Mouse (Mus musculus) liver, embryonic 13.5 days (tissue): ENCODE results near the gene Rplp2. TPM values are rescaled to one million over a fixed set of nuclear protein-coding genes. Genes with fewer than 3 reads are reported as not detected.
"Not testable (repeated sequence)": the region's sequence is repeated elsewhere in the genome, so short reads cannot be mapped to it uniquely, and the experiment has no call there.

Experiments
- ATAC-seq: fragments of 200-750 bp; cut with Nextera tagmentation; 2 replicates; pipeline ENCODE4 v1.8.0; 2017; ENCODE audit warnings: low read depth, mild to moderate bottlenecking, moderate number of reproducible peaks, moderate library complexity
- DNase-seq: peaks from one replicate; pipeline ENCODE4 v3.0.0; 2022
- H3K27ac ChIP-seq: fragments of 300-500 bp; sonication (generic); 2 replicates; pipeline ENCODE4 v1.5.1; 2015; ENCODE audit warnings: moderate library complexity, mild to moderate bottlenecking, inconsistent platforms
- H3K27me3 ChIP-seq: fragments of 300-500 bp; sonication (generic); 2 replicates; pipeline ENCODE4 v1.6.1; 2015; ENCODE audit warnings: mild to moderate bottlenecking, inconsistent platforms
- H3K36me3 ChIP-seq: fragments of 300-500 bp; sonication (generic); 2 replicates; pipeline ENCODE4 v1.6.1; 2015; ENCODE audit warnings: mild to moderate bottlenecking, inconsistent platforms
- H3K4me1 ChIP-seq: fragments of 300-500 bp; sonication (generic); replicated peaks from 2 replicates; pipeline ENCODE4 v1.6.1; 2015; ENCODE audit warnings: inconsistent platforms
- H3K4me2 ChIP-seq: fragments of 300-500 bp; sonication (generic); 2 replicates; pipeline ENCODE4 v1.6.1; 2015; ENCODE audit warnings: inconsistent platforms, mild to moderate bottlenecking, moderate library complexity
- H3K4me3 ChIP-seq: fragments of 300-500 bp; sonication (generic); replicated peaks from 2 replicates; pipeline ENCODE4 v1.5.1; 2015; ENCODE audit warnings: mild to moderate bottlenecking, inconsistent platforms
- H3K9ac ChIP-seq: fragments of 300-500 bp; sonication (generic); 2 replicates; pipeline ENCODE4 v1.6.1; 2015; ENCODE audit warnings: mild to moderate bottlenecking, inconsistent platforms
- H3K9me3 ChIP-seq: fragments of 300-500 bp; sonication (generic); replicated peaks from 2 replicates; pipeline ENCODE4 v1.6.1; 2016; ENCODE audit warnings: inconsistent platforms
- WGBS: fragments of 180-500 bp; shearing (Covaris S2); methylation state at CpG from one replicate; pipeline ENCODE4 v1.1.7; 2015; ENCODE audit not compliant: insufficient replicate concordance; 5-methylcytosine and 5-hydroxymethylcytosine counted together
- polyA plus RNA-seq: library from polyadenylated mRNA; unstranded; fragments of >200 nt; fragmentation: Nextera tagmentation; extraction: Ambion mirVana; gene quantifications from 2 replicates; pipeline ENCODE4 v1.2.1, GENCODE M21; 2015

Gene Rplp2
- polyA plus RNA-seq, 1 experiment from 2014 or later = 1,240 TPM

GRCm38 (mm10) chr7:141438201-141438968 lies 8.8 kb upstream of the Rplp2 start:
- WGBS = 86% methylated on average over 12 of the region's 12 CpGs
- H3K4me3 ChIP-seq = no peak overlapping the region
- DNase-seq (no peak), ATAC-seq (no peak)
- H3K9ac ChIP-seq = peak overlapping the region; percentile 83; the same call in 1 of the 2 replicates
- peaks cover 86% of the 10 kb centered on the region for H3K4me1 ChIP-seq
- no peaks in the 10 kb centered on the region for H3K27me3 ChIP-seq
- H3K9me3 ChIP-seq = no peaks in the 10 kb centered on the region
- peaks cover 61% of the 10 kb centered on the region for H3K36me3 ChIP-seq
- H3K4me2 ChIP-seq = no peak overlapping the region
- H3K27ac ChIP-seq = peak overlapping the region; percentile 36

- DNase-seq (no peak), ATAC-seq (no peak)
- Histone ChIP-seq H3K4me3 (no peak overlapping the region), H3K4me1 (peaks cover 84% of the 10 kb centered on the region), H3K4me2 (no peak overlapping the region), H3K9ac (no peak overlapping the region), H3K36me3 (peaks cover 54% of the 10 kb centered on the region), H3K27me3 (no peaks in the 10 kb centered on the region), H3K9me3 (no peaks in the 10 kb centered on the region), H3K27ac (no peak overlapping the region; the same call in 1 of the 2 replicates)
- 91% methylated on average over 10 of the region's 10 CpGs for WGBS
Observed at GRCm38 (mm10) chr7:141439140-141439679, 8.0 kb upstream of the Rplp2 start.

GRCm38 (mm10) chr7:141439811-141440210 lies 7.4 kb upstream of the Rplp2 start:
- H3K4me2 ChIP-seq = no peak overlapping the region
- H3K36me3 ChIP-seq = peaks cover 54% of the 10 kb centered on the region
- H3K4me1 ChIP-seq = peaks cover 84% of the 10 kb centered on the region
- no peaks in the 10 kb centered on the region for H3K9me3 ChIP-seq
- DNase-seq = no peak
- ATAC-seq = no peak
- 90% methylated on average over 11 of the region's 11 CpGs for WGBS
- no peak overlapping the region for H3K9ac ChIP-seq
- no peak overlapping the region for H3K27ac ChIP-seq
- no peak overlapping the region for H3K4me3 ChIP-seq
- H3K27me3 ChIP-seq = no peaks in the 10 kb centered on the region

GRCm38 (mm10) chr7:141440613-141441012 lies 6.6 kb upstream of the Rplp2 start:
- H3K4me3 ChIP-seq = no peak overlapping the region
- H3K9me3 ChIP-seq = no peaks in the 10 kb centered on the region
- no peak for DNase-seq
- H3K4me2 ChIP-seq = no peak overlapping the region
- no peaks in the 10 kb centered on the region for H3K27me3 ChIP-seq
- H3K9ac ChIP-seq = no peak overlapping the region
- H3K27ac ChIP-seq = no peak overlapping the region
- peaks cover 54% of the 10 kb centered on the region for H3K36me3 ChIP-seq
- peaks cover 78% of the 10 kb centered on the region for H3K4me1 ChIP-seq
- ATAC-seq = no peak
- 42% methylated on average over 6 of the region's 6 CpGs for WGBS

- DNase-seq (no peak), ATAC-seq (no peak)
- no peaks in the 10 kb centered on the region for H3K9me3 ChIP-seq
- peak overlapping the region; percentile 97 for H3K4me2 ChIP-seq
- peak overlapping the region; percentile 83 for H3K9ac ChIP-seq
- no peaks in the 10 kb centered on the region for H3K27me3 ChIP-seq
- no peak overlapping the region; the same call in 1 of the 2 replicates for H3K4me3 ChIP-seq
- peaks cover 54% of the 10 kb centered on the region for H3K36me3 ChIP-seq
- WGBS = 92% methylated on average over 9 of the region's 9 CpGs
- peak overlapping the region; percentile 18; the same call in 1 of the 2 replicates for H3K27ac ChIP-seq
- peaks cover 71% of the 10 kb centered on the region for H3K4me1 ChIP-seq
Observed at GRCm38 (mm10) chr7:141441460-141441859, 5.7 kb upstream of the Rplp2 start.

GRCm38 (mm10) chr7:141442199-141442598 lies 5.0 kb upstream of the Rplp2 start:
- Histone ChIP-seq H3K4me1 (peaks cover 69% of the 10 kb centered on the region), H3K36me3 (peaks cover 54% of the 10 kb centered on the region), H3K27ac (peak overlapping the region; percentile 79; the same call in 1 of the 2 replicates), H3K9me3 (no peaks in the 10 kb centered on the region), H3K4me2 (peak overlapping the region; percentile 97), H3K9ac (peak overlapping the region; percentile 83), H3K27me3 (no peaks in the 10 kb centered on the region), H3K4me3 (peak overlapping the region; percentile 72)
- WGBS = 86% methylated on average over 13 of the region's 13 CpGs
- ATAC-seq (no peak), DNase-seq (no peak)

- Histone ChIP-seq H3K27ac (peak overlapping the region; percentile 79), H3K36me3 (peaks cover 49% of the 10 kb centered on the region), H3K4me3 (peak overlapping the region; percentile 72), H3K4me2 (peak overlapping the region; percentile 97), H3K9ac (peak overlapping the region; percentile 83), H3K27me3 (no peaks in the 10 kb centered on the region), H3K4me1 (peaks cover 63% of the 10 kb centered on the region), H3K9me3 (no peaks in the 10 kb centered on the region)
- 19% methylated on average over 12 of the region's 12 CpGs for whole genome bisulfite sequencing
- DNase-seq (peak; percentile 42), ATAC-seq (peak; percentile 15)
Observed at GRCm38 (mm10) chr7:141443081-141443821, 3.9 kb upstream of the Rplp2 start.

GRCm38 (mm10) chr7:141443828-141444237 lies 3.3 kb upstream of the Rplp2 start, which contains the start of gene Pidd1:
Gene Pidd1 (minus strand): TSS chr7:141444025.
- Histone ChIP-seq H3K36me3 (peaks cover 49% of the 10 kb centered on the region), H3K4me3 (peak within 1 kb of the TSS; percentile 72), H3K27me3 (no peaks in the 10 kb centered on the region), H3K9ac (peak within 1 kb of the TSS; percentile 83), H3K4me1 (peaks cover 65% of the 10 kb centered on the region), H3K27ac (peak within 1 kb of the TSS; percentile 79), H3K4me2 (peak within 1 kb of the TSS; percentile 97), H3K9me3 (no peaks in the 10 kb centered on the region)
- ATAC-seq (peak; percentile 68), DNase-seq (peak; percentile 78)
- WGBS = under 1% methylated on average over 25 of the region's 25 CpGs

GRCm38 (mm10) chr7:141446374-141446773 lies 796 bp upstream of the Rplp2 start:
- Histone ChIP-seq H3K27ac (peak overlapping the region; percentile 90; the same call in 1 of the 2 replicates), H3K9ac (peak overlapping the region; percentile 96), H3K4me3 (peak overlapping the region; percentile 92), H3K4me2 (peak overlapping the region; percentile 76), H3K36me3 (peaks cover 49% of the 10 kb centered on the region), H3K4me1 (peaks cover 76% of the 10 kb centered on the region)
- not testable (repeated sequence) for H3K9me3 ChIP-seq, ATAC-seq, DNase-seq, H3K27me3 ChIP-seq
- 54% methylated on average over 3 of the region's 3 CpGs for WGBS

- H3K4me2 ChIP-seq = 0 out of 2 replicates have a peak overlapping the region, but pooled peaks have one; percentile 2
- H3K9ac ChIP-seq = peak overlapping the region; percentile 36
- no peak overlapping the region for H3K4me3 ChIP-seq
- ATAC-seq = no peak
- H3K4me1 ChIP-seq = peaks cover 66% of the 10 kb centered on the region
- H3K9me3 ChIP-seq = no peaks in the 10 kb centered on the region
- DNase-seq = no peak
- H3K27ac ChIP-seq = peak overlapping the region; percentile 53
- H3K27me3 ChIP-seq = no peaks in the 10 kb centered on the region
- peaks cover 43% of the 10 kb centered on the region for H3K36me3 ChIP-seq
Observed at GRCm38 (mm10) chr7:141451928-141452327, 4.8 kb downstream of the Rplp2 start.

GRCm38 (mm10) chr7:141453636-141454035 lies 6.5 kb downstream of the Rplp2 start:
- Histone ChIP-seq H3K27ac (no peak overlapping the region), H3K9ac (no peak overlapping the region), H3K9me3 (no peaks in the 10 kb centered on the region), H3K4me1 (peaks cover 66% of the 10 kb centered on the region), H3K27me3 (0 out of 2 replicates have a peak, but pooled peaks cover 1% of the 10 kb centered on the region), H3K4me2 (no peak overlapping the region), H3K4me3 (no peak overlapping the region), H3K36me3 (peaks cover 37% of the 10 kb centered on the region)
- WGBS = 64% methylated on average over 2 of the region's 2 CpGs
- ATAC-seq (no peak), DNase-seq (no peak)
